Mouse (Mus musculus): ENCODE results near the gene Bcor.

The Bcor gene

GRCm38 (mm10) chrX:12159981-12160656 lies at the start of gene Bcor:
Gene Bcor (minus strand): TSS chrX:12160355.
- DNase-seq (ENCODE audit: inconsistent ontology term): no peak

DNA sequence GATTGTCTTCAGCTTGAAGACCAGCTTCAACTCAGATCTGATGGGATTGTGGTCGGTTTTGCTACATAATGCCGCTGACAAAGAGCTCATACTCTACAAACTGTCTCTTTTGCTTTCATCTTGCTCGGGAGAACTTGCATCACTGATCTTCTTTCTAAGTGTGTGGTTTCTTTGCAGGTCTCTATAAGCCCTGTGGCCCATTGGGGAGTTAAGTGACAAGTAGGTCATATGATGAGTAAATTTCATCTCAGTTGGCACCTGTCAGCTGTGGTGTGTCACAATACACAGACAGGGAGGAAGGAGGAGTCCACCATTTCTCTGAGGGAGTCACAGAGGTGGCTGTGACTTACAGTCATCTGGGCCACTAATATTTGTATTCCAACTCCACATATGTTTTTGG lies 42.8 kb upstream of the Bcor start:
- DNase-seq (ENCODE audit: inconsistent ontology term): no peak

- no peak for DNase-seq (ENCODE audit: inconsistent ontology term)
These were observed 41.0 kb upstream of the Bcor start for GRCm38 (mm10) chrX:12201111-12201510.

- DNase-seq (ENCODE audit: inconsistent ontology term): no peak
These were observed 35.2 kb upstream of the Bcor start for GRCm38 (mm10) chrX:12195234-12195919.

- DNase-seq (ENCODE audit: inconsistent ontology term): no peak
These were observed 32.2 kb upstream of the Bcor start for GRCm38 (mm10) chrX:12192343-12192742.

DNA sequence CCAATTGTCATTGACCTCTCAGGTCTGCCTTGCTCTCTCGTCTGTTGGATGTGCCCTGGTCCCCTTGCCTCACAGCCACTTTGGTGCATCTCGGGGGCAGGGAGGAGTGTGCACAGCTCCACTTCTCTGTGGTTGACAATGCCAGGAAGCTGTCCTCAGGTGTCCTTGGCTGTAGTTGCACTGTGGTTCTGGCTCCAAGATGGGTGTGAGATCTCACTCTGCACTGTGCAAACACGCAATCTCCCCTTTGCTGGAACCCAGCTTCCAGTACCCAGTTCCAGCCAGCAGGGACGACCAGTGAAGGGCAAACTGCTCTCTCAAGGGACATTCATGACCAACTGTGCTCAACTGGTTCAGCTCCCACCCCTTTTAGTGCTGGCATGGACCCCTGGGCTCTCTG lies 29.4 kb upstream of the Bcor start:
- DNase-seq (ENCODE audit: inconsistent ontology term): no peak

DNA sequence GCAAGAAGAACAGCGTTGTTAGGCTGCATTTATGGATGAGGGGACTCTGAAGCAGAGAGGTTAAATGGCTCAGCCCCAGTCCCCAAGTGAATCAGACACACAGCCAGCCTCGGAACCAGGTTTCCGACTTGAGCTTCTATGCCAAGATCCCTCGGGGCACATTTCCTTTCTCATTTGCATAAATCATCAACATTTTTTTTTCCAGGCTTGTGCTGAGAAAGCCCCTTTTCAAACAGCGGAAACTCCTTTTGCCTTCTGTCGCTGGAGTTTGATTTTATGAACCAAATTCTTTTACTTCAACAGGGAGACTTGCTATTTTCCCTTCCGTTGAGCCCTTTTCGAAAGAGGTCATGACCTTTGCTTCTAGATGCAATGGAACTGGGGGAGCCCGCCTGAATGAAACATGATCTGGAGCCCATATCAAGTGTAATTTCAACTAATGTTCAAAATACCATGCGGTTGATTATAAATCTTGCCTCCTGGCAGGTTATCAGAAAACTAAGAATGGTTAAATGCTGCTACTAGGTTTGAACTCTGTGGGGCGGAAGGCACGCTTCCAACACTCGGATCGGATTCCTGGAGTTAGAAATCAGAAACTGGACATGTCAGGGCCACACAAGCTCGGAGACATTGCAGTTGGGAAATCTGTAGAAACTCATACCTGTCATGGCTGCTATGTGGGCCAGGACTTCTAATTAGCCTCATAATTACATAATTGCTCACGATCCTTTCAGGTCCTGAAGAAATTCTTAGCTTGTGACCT lies 15.2 kb upstream of the Bcor start:
- peak; percentile 7 for DNase-seq (ENCODE audit: inconsistent ontology term)

DNA sequence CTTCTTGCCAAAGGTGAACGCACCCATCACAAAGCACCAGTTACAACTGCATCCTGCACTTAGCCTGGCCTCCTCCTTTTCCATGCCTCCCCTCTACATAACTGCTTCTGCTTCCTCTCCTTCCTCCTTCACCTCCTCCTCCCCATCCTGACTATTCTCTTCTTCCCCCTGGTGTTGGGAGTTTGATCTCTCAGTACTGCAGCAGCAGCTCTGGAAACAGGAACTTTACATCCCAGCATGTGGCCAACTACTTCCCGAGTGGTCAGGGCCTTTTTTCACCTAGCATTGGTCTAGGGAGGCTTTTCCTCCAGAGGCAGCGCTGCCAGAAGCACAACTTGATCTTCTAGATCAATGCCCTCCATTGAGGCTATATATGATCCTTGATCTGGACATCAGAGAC lies 10.0 kb upstream of the Bcor start:
- no peak for DNase-seq (ENCODE audit: inconsistent ontology term)

- peak; percentile 4 for DNase-seq (ENCODE audit: inconsistent ontology term)
These were observed 4.7 kb upstream of the Bcor start for GRCm38 (mm10) chrX:12164591-12165529.

GRCm38 (mm10) chrX:12159534-12159881 lies 647 bp downstream of the Bcor start:
- no peak for DNase-seq (ENCODE audit: inconsistent ontology term)

GRCm38 (mm10) chrX:12158821-12159533 lies 1.2 kb downstream of the Bcor start:
- DNase-seq (ENCODE audit: inconsistent ontology term): no peak

DNA sequence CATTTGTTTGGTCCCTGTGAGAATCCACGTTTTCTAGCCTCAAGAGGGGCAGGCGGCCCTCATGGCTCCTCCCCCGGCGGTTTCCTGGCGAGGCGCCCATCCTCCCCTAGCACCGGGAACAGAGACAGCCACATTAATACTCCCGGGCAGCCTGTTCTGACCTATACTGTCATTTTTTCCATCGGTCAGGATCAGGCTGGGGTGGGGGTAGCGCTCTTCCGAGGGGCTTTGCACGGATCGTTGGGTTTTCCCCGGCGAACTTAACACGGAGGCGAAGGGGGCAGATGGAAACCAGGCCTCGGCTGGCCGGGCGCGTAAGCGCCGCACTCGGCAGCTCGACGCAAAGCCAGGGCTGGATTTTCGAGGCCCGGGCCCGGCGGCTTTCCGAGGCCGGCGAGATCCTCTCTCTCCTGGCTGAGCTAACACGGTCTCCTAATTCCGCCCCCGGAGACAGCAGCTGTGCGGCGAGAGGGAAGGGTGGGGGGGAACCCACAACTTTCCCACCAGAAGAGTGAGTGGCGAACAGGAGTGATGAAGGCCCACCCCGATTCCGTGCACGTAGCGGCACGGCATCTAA lies 1.8 kb downstream of the Bcor start:
- peak; percentile 89 for DNase-seq (ENCODE audit: inconsistent ontology term)

GRCm38 (mm10) chrX:12157331-12157930 lies 2.7 kb downstream of the Bcor start:
- DNase-seq (ENCODE audit: inconsistent ontology term): peak; percentile 70

DNA sequence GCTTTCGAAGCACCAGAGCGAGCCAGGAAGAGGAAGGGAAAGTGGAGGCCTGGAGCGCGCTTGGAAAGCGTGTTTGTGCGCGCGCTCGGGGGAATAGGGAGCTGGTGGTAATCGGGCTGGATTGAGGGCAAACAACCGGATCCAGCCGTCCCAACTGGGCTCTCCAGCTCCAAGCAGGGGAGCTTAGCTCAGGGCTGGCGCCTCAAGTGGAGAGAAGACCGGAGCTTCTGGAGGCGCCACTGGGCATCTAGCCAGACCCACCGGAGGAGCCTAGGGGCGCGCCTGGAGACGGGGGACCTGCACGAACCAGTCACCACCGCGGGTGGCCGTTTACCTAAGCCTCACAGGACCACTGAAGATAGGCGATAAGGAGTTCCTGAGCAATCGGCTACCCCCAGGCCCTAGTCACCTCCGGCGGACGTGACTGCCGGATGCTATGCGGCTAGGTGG lies 4.3 kb downstream of the Bcor start:
- DNase-seq (ENCODE audit: inconsistent ontology term): no peak

DNA sequence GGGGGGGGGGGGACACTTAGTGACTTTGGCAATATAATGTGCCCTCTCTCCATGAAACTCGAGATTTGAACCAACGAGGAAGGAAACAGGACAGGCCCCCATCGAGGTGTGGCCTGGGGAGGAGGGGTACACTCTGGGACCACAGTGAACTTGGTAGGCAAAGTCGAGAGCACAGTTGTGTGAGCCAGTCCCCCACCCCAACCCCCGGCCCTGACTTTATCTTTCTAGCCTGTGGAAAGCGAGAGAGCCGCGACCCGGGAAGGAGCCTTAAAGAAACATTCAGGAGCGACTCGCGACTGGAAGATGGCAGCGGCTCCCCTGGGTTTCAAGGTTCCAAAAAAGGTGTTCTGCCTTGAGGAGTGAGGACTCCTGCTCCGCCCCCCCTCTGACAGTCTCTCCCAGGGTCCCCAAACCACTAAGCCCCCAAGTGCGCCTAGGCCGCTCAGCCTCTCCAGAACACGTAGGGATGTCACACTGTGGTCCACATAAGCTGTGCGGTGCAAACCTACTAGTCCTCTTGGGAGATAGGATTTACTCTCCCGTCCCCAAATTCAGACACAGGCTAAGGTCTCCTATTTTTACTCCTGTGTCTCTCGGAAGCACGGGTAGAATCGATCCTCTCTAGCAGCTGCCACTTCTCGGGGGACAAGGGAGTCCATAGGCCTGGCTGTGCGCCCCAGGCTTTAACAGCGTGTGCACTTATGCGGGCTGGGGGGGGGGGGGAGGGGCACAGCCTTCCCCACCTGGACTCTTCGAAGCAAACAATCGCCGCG lies 4.9 kb downstream of the Bcor start:
- DNase-seq (ENCODE audit: inconsistent ontology term): no peak

- no peak for DNase-seq (ENCODE audit: inconsistent ontology term)
These were observed 6.7 kb downstream of the Bcor start for GRCm38 (mm10) chrX:12153141-12154095.

DNA sequence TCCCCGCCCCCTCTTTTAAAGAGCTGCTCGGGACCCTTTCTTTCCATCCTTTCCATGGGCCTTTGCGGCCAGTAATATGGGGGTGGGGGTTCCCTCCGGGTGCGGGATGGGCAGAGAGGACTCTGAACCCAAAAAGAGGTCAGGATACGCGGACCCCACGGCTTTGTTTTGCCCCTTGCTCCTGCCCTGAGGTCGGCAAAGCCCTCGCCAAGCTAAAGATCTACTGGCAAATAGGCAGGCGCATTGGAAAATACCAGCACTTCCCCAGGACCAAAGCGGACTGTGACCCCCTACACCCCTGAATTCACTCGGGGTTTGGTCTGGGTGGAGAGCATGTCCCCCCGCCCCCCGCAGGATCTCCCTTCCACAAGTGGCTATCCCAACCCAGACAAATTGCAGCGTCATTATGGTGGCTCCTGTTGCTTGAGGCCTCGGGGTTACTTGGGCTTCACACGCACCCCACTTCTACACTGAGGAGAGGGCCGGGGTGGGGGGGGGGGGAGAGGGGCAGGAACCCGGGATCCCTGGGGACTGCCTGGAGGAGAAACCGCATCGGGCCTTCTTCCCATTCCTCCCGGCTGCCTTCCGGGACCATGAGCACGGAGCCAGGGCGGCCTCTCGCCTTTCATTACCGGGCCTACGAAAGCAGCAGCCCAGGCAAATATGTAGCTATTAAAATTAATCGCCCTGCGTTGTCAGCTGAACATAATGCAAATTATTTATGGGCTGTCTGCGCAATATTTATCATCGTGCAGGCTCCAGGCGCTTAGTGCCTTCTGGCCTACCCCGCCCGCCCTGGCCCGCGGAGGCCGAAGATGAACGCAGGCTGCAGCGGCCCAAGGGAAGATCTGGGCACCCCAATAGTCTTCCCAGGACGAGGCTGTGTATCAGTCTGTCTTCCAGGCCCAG lies 7.9 kb downstream of the Bcor start:
- DNase-seq (ENCODE audit: inconsistent ontology term): no peak

Measured in Muller cell, postnatal 12 days (primary cell).